Mouse (Mus musculus) right cerebral cortex, postnatal 10 days (tissue): ENCODE results near the gene Slc48a1.
A peak's percentile ranks its signal among the peaks of the same experiment; 100 is the strongest.

Source experiments
- DNase-seq, 2 experiments: peaks; one replicate each; pipeline ENCODE4 v3.0.0; 2021; ENCODE audit warnings: low spot score in 2 of 2

The Slc48a1 gene

GRCm38 (mm10) chr15:97825941-97826587, 47.7 kb downstream of the Slc48a1 start:
- no peak for DNase-seq

GRCm38 (mm10) chr15:97826588-97827261, 48.4 kb downstream of the Slc48a1 start:
- no peak for DNase-seq

GRCm38 (mm10) chr15:97827401-97827800, 49.1 kb downstream of the Slc48a1 start:
- no peak for DNase-seq

- DNase-seq = peak in 1 of 2 experiments; percentile 56
Observed at GRCm38 (mm10) chr15:97828221-97828842, 50.0 kb downstream of the Slc48a1 start.

- no peak for DNase-seq
Observed at GRCm38 (mm10) chr15:97828901-97829338, 50.6 kb downstream of the Slc48a1 start.

GRCm38 (mm10) chr15:97829432-97829831, 51.1 kb downstream of the Slc48a1 start:
- no peak for DNase-seq

- DNase-seq = no peak
Observed at GRCm38 (mm10) chr15:97830253-97830787, 52.0 kb downstream of the Slc48a1 start.

GRCm38 (mm10) chr15:97830788-97831241, 52.5 kb downstream of the Slc48a1 start:
- peak in 1 of 2 experiments; percentile 49 for DNase-seq

GRCm38 (mm10) chr15:97831242-97831986, 53.1 kb downstream of the Slc48a1 start:
- peak; percentile 61 to 69 for DNase-seq

- DNase-seq = no peak
Observed at GRCm38 (mm10) chr15:97831987-97832640, 53.8 kb downstream of the Slc48a1 start.

- DNase-seq = no peak
Observed at GRCm38 (mm10) chr15:97832764-97833479, 54.6 kb downstream of the Slc48a1 start.

- no peak for DNase-seq
Observed at GRCm38 (mm10) chr15:97836153-97836893, 58.0 kb downstream of the Slc48a1 start.

GRCm38 (mm10) chr15:97836894-97837247, 58.6 kb downstream of the Slc48a1 start:
- no peak for DNase-seq

- DNase-seq = no peak
Observed at GRCm38 (mm10) chr15:97837491-97838061, 59.3 kb downstream of the Slc48a1 start.

- DNase-seq = no peak
Observed at GRCm38 (mm10) chr15:97838395-97838794, 60.1 kb downstream of the Slc48a1 start.

GRCm38 (mm10) chr15:97839012-97839411, 60.7 kb downstream of the Slc48a1 start:
- DNase-seq = no peak

GRCm38 (mm10) chr15:97839473-97839872, 61.2 kb downstream of the Slc48a1 start:
- no peak for DNase-seq

GRCm38 (mm10) chr15:97839991-97840455, 61.7 kb downstream of the Slc48a1 start:
- DNase-seq = no peak

- no peak for DNase-seq
Observed at GRCm38 (mm10) chr15:97840781-97841180, 62.5 kb downstream of the Slc48a1 start.
